Mouse (Mus musculus): ENCODE results near the gene Dync1i2.

GRCm38 (mm10) chr2:71304821-71305220, 93.3 kb downstream of the Dync1i2 start:
- TF ChIP-seq POLR2A (IDR thresholded peaks at IDR 0.05; ENCODE audit: borderline replicate concordance, extremely low read depth, low read depth, low read length) = no peak
- TF ChIP-seq CTCF (IDR thresholded peaks at IDR 0.05; ENCODE audit: insufficient read depth, low read length) = no peak

Data from lung, adult 2 months (tissue).